Mouse (Mus musculus) liver, postnatal 0 days (tissue): ENCODE measurements at regions not wholly inside any gene's neighbourhood (a gene's known extent, or its start where the extent isn't known, plus 50 kb on each side); places are given as distances from the start of the nearest gene placed in this dataset.

ENCODE experiments used
- CTCF ChIP-seq: sonication (generic); IDR thresholded peaks from 2 replicates; pipeline ENCODE4 v1.5.1; 2016; ENCODE audit warnings: antibody characterized with exemption, low read depth
- EP300 ChIP-seq: IDR thresholded peaks from 2 replicates; pipeline ENCODE4 v1.6.1; 2016; ENCODE audit warnings: antibody characterized with exemption, low read depth, mild to moderate bottlenecking

- no peak for TF ChIP-seq CTCF
- TF ChIP-seq EP300 = no peak
These were observed 79.6 kb upstream of the Asb5 start for GRCm38 (mm10) chr8:54449811-54450210.
